Mouse (Mus musculus) c-Kit-positive CD71-positive TER-119-negative erythroid progenitor cells, embryonic 14.5 days (primary cell): ENCODE measurements around the gene Scube2.

ENCODE experiments used
- DNase-seq: peaks from one replicate; pipeline ENCODE4 v3.0.0-alpha.2; 2013; ENCODE audit warnings: low read depth

Gene Scube2

GRCm38 (mm10) chr7:109865370-109866229 is at the start of gene Scube2:
TSS of gene Scube2 (minus strand) at chr7:109865679.
- DNase-seq: no peak

GRCm38 (mm10) chr7:109906165-109906564 is 40.7 kb upstream of the Scube2 start:
- DNase-seq: no peak

GRCm38 (mm10) chr7:109900921-109901320 is 35.4 kb upstream of the Scube2 start:
- DNase-seq: no peak

- DNase-seq: no peak
Observed at GRCm38 (mm10) chr7:109898911-109899310, 33.4 kb upstream of the Scube2 start.

GRCm38 (mm10) chr7:109892530-109892929 is 27.1 kb upstream of the Scube2 start:
- DNase-seq: peak; percentile 60

GRCm38 (mm10) chr7:109891786-109892185 is 26.3 kb upstream of the Scube2 start:
- no peak for DNase-seq

GRCm38 (mm10) chr7:109890256-109890655 is 24.8 kb upstream of the Scube2 start:
- no peak for DNase-seq

- DNase-seq: no peak
Observed at GRCm38 (mm10) chr7:109889300-109889699, 23.8 kb upstream of the Scube2 start.

- DNase-seq: no peak
Observed at GRCm38 (mm10) chr7:109886249-109886648, 20.8 kb upstream of the Scube2 start.

GRCm38 (mm10) chr7:109882574-109882973 is 17.1 kb upstream of the Scube2 start:
- no peak for DNase-seq

- DNase-seq: no peak
Observed at GRCm38 (mm10) chr7:109881561-109882099, 16.2 kb upstream of the Scube2 start.

GRCm38 (mm10) chr7:109879158-109879557 is 13.7 kb upstream of the Scube2 start:
- DNase-seq: no peak

GRCm38 (mm10) chr7:109876085-109876484 is 10.6 kb upstream of the Scube2 start:
- no peak for DNase-seq

- DNase-seq: no peak
Observed at GRCm38 (mm10) chr7:109875598-109875997, 10.1 kb upstream of the Scube2 start.

- no peak for DNase-seq
Observed at GRCm38 (mm10) chr7:109875033-109875432, 9.6 kb upstream of the Scube2 start.

GRCm38 (mm10) chr7:109873170-109873569 is 7.7 kb upstream of the Scube2 start:
- DNase-seq: no peak

GRCm38 (mm10) chr7:109871232-109871631 is 5.8 kb upstream of the Scube2 start:
- DNase-seq: no peak

GRCm38 (mm10) chr7:109868498-109868897 is 3.0 kb upstream of the Scube2 start:
- no peak for DNase-seq

GRCm38 (mm10) chr7:109866643-109867042 is 1.2 kb upstream of the Scube2 start:
- DNase-seq: no peak

- no peak for DNase-seq
Observed at GRCm38 (mm10) chr7:109863561-109863960, 1.9 kb downstream of the Scube2 start.

- no peak for DNase-seq
Observed at GRCm38 (mm10) chr7:109860162-109860561, 5.3 kb downstream of the Scube2 start.

- no peak for DNase-seq
Observed at GRCm38 (mm10) chr7:109859354-109859753, 6.1 kb downstream of the Scube2 start.

GRCm38 (mm10) chr7:109852752-109853212 is 12.7 kb downstream of the Scube2 start:
- DNase-seq: peak; percentile 54
